Mouse (Mus musculus): ENCODE data around the gene Cdk10.

Cdk10 gene

DNA sequence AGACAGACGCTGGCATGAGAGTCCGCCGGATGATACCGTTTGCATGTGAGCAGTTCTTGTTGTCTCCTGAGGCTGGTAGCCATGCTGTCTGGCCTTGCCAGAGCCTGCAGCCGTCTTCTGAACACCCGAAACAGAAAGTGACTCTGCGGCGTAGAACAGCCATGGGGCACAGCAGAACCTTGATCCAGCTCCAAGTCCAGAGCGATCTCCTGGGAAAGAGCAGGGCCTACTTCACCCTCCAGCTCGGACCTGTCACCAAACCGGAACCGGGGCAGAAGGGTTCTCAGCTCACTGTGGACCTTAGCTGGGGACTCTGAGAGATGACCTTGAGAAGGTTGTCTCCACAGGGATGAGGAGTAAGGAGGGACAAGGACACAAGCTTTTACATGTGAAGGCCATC lies 50.5 kb downstream of the Cdk10 start:
- no peak for DNase-seq

DNA sequence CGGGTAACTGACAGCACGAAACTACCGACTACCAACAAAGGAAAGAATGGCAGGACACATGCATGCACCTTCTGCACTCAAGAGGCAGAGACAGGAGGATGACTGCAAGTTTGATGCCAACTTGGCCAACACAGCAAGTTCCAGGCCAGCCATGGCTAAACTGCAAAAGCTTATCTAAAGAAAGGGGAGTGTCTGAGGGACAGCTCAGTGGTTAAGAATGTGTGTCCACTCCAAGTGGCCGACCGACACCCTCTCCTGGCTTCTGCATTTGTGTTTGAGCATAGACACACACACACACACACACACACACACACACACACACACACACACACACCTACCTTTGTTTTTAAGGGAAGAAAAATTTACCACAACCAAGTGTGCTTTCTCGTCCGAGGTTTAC lies 53.8 kb downstream of the Cdk10 start:
- DNase-seq = no peak

DNA sequence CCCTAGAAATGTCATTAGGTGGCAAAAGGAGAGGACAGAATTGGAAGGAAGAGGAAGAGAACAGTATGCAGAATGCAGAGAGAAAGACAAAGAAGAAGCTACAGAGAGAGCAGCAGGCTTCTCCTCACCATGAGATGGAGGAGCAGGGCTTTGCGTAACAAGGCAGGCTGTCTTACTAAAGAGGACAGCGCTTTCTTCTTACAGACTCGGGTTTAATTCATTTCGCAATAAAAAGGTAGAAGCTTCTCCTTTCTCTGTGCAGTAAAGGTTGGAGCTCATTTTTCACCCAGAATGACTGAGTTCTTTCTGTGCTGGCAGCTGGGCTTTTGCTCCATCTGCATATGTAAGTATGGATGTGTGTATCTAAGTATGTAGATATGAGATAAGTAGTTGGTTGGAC lies 55.2 kb downstream of the Cdk10 start:
- DNase-seq = no peak

DNA sequence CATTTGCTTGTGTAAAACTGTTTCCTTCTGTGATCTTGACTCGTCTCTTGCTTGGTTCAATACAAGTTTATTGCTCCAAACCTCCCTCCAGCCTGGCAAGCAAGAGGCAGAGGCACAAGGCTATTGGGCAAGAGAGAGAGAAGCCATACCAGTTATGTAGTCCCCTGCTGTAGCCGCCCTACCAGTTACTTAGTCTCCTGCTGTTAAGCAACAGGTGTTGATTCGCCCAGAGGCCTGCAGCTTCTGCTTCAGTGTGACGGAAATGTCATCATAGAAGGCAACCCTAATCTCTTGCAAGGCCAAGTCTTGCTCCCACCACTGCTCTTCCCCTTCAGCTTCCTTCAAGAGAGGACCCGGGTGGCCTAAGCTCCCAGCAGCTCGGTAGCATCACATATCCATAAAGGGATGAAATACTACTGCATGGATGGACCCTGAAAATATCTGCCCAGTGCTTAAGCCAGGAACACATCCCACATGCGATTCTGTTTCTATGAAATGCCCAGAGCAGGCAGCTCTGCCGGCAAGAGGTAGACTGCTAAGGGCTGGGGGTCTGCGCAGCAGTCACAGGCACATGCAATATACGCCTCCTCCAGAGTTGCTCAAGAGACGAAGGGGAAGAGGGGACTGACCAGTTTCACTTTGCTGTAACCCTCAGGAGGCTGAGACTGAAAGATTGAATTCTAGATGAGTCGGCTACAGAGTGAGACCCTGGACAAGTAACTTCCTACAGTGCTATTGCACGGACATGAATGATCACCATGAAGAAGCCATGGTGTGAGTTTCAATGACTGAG lies 55.9 kb downstream of the Cdk10 start:
- DNase-seq = no peak
